Mouse (Mus musculus): ENCODE measurements around the gene Otud6a. TPM values are rescaled to one million over a fixed set of nuclear protein-coding genes. Genes with fewer than 3 reads are reported as not detected.
"Not testable (repeated sequence)": the region's sequence is repeated elsewhere in the genome, so short reads cannot be mapped to it uniquely, and the experiment has no call there.

Gene Otud6a
- polyA plus RNA-seq, 1 experiment = not detected

DNA sequence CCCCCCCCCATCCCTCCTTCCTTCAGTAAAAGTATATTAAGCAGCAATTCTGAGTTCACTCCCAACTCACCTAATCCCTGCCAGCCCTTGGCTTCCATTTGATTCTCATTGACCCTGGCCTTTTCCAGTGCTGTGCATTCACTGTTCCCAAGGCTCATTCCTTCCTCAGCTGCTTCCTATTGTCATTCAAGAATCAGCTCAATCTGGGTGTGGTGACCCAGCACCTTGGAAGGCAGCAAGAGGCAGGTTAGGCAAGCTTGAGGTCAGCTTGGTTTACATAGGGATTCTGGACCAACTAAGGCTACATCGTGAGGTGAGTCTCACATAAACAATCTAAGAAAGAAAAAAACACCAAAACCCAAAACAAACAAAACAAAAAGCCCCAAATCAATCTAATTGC is 19.6 kb upstream of the Otud6a start:
- Histone ChIP-seq H3K36me3 (ENCODE audit: control insufficient read depth, insufficient read depth, low read length) (no peaks in the 10 kb centered on the region), H3K27me3 (ENCODE audit: control insufficient read depth, insufficient read depth, low read length) (no peaks in the 10 kb centered on the region), H3K4me1 (ENCODE audit: control insufficient read depth, insufficient read depth, insufficient read length) (no peaks in the 10 kb centered on the region), H3K27ac (ENCODE audit: insufficient read depth, low read length) (no peak overlapping the region), H3K4me3 (ENCODE audit: extremely low read depth, insufficient read depth, insufficient read length) (no peak overlapping the region)
- DNase-seq (ENCODE audit: low read depth in 1 of 2, low spot score in 2 of 2) = no peak
- 75% methylated on average over 1 of the region's 1 CpGs for WGBS
- no peak for TF ChIP-seq POLR2A (IDR thresholded peaks at IDR 0.05; ENCODE audit: low read depth, low read length)
- no peak for TF ChIP-seq CTCF (IDR thresholded peaks at IDR 0.05; ENCODE audit: extremely low read depth, insufficient read depth, insufficient read length, insufficient replicate concordance)

DNA sequence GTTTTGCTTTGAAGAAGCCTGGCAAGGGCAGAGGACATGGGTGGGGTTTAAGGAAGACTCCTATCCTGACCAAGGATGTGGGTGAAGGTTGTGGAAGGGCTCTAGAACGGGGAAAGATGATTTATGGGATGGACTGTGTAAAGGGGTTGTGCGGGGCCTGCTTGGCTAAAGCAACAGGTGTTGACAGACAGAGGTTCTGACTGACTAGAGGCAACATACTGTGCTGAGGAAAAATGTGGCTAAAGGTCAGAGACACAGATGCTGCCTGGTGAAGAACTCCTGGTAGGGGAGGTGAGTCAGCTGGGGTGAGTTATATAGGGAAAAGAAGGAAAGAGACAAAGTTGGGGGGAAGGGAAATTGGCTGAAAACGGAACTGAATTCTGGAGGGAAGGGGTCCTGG is 3.5 kb downstream of the Otud6a start:
- TF ChIP-seq CTCF (IDR thresholded peaks at IDR 0.05; ENCODE audit: extremely low read depth, insufficient read depth, insufficient read length, insufficient replicate concordance) = no peak
- no peak for TF ChIP-seq POLR2A (IDR thresholded peaks at IDR 0.05; ENCODE audit: low read depth, low read length)
- H3K27me3 ChIP-seq (ENCODE audit: control insufficient read depth, insufficient read depth, low read length) = no peaks in the 10 kb centered on the region
- DNase-seq (ENCODE audit: low read depth in 1 of 2, low spot score in 2 of 2) = no peak
- WGBS = 74% methylated on average over 3 of the region's 3 CpGs
- H3K36me3 ChIP-seq (ENCODE audit: control insufficient read depth, insufficient read depth, low read length) = no peaks in the 10 kb centered on the region
- H3K27ac ChIP-seq (ENCODE audit: insufficient read depth, low read length) = no peak overlapping the region
- H3K4me1 ChIP-seq (ENCODE audit: control insufficient read depth, insufficient read depth, insufficient read length) = no peaks in the 10 kb centered on the region
- H3K4me3 ChIP-seq (ENCODE audit: extremely low read depth, insufficient read depth, insufficient read length) = no peak overlapping the region

DNA sequence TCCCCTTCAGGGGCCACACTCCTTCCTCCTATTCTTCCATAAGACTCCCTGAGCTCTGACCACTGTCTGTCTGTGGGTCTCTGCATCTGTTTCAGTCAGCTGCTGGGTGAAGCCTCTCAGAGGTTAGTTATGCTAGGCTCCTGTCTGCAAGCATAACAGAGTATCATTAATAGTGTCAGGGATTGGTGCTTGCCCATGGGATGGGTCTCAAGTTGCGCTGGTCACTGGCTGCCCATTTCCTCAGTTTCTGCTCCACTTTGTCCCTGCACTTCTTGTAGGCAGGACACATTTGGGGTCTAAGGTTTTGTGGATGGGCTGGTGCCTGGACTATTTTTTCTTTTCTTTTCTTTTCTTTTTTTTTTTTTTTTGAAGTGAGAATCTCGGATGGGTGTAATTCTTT is 13.8 kb downstream of the Otud6a start, which contains the start of gene Awat2:
Awat2 (minus strand) TSS at position 101 of the 400 bp plus-strand sequence.
- H3K4me1 ChIP-seq (ENCODE audit: control insufficient read depth, insufficient read depth, insufficient read length); DNase-seq (ENCODE audit: low read depth in 1 of 2, low spot score in 2 of 2); H3K27ac ChIP-seq (ENCODE audit: insufficient read depth, low read length); H3K27me3 ChIP-seq (ENCODE audit: control insufficient read depth, insufficient read depth, low read length); H3K36me3 ChIP-seq (ENCODE audit: control insufficient read depth, insufficient read depth, low read length); H3K4me3 ChIP-seq (ENCODE audit: extremely low read depth, insufficient read depth, insufficient read length): not testable (repeated sequence)
- 77% methylated on average over 2 of the region's 2 CpGs for WGBS

DNA sequence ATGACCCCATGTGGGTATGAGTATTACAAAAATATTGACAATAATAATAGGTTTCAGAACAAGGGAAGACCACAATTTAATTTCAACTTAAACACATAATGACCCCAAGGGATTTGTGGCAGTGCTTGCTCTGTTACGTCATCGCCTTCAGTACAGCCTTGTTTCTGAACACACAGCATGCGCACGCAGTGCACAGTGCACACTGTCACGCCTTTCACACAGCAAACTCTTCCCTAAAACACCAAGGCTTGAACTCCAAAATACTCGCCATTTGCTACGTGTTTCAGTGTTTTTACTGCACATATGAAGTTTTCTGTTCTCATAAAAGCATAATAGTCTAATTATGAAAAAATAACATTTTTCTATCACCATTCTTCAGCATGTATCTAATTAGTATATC is 14.7 kb downstream of the Otud6a start:
- no peaks in the 10 kb centered on the region for H3K36me3 ChIP-seq (ENCODE audit: control insufficient read depth, insufficient read depth, low read length)
- no peaks in the 10 kb centered on the region for H3K4me1 ChIP-seq (ENCODE audit: control insufficient read depth, insufficient read depth, insufficient read length)
- DNase-seq (ENCODE audit: low read depth in 1 of 2, low spot score in 2 of 2) = peak in 1 of 2 experiments; percentile 4
- TF ChIP-seq CTCF (IDR thresholded peaks at IDR 0.05; ENCODE audit: extremely low read depth, insufficient read depth, insufficient read length, insufficient replicate concordance) (no peak), POLR2A (IDR thresholded peaks at IDR 0.05; ENCODE audit: low read depth, low read length) (no peak)
- H3K27ac ChIP-seq (ENCODE audit: insufficient read depth, low read length) = no peak overlapping the region
- no peak overlapping the region for H3K4me3 ChIP-seq (ENCODE audit: extremely low read depth, insufficient read depth, insufficient read length)
- H3K27me3 ChIP-seq (ENCODE audit: control insufficient read depth, insufficient read depth, low read length) = no peaks in the 10 kb centered on the region
- WGBS = 78% methylated on average over 7 of the region's 7 CpGs

DNA sequence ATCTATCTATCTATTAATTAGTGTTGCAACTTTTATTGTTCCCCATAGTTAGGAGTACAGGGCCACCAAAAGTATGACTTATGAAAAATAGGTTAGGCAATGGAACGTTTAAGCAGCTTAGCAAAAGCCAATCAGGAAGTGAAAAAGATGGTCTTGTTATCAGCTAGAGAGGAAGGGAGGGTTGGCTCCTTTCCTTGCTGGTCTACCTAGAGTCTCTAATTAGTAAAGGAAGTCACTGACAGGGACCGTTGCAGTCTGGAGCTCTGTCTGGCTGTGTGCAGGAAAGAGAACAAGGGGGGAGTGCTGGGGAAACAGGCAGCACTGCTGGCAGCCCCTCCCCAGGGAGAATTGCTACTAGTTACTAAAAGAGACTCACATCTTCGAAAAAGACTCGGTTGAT is 39.2 kb downstream of the Otud6a start:
- WGBS = 38% methylated on average over 4 of the region's 4 CpGs
- H3K27me3 ChIP-seq (ENCODE audit: control insufficient read depth, insufficient read depth, low read length) = no peaks in the 10 kb centered on the region
- H3K4me3 ChIP-seq (ENCODE audit: extremely low read depth, insufficient read depth, insufficient read length) = no peak overlapping the region
- no peak overlapping the region for H3K27ac ChIP-seq (ENCODE audit: insufficient read depth, low read length)
- no peaks in the 10 kb centered on the region for H3K4me1 ChIP-seq (ENCODE audit: control insufficient read depth, insufficient read depth, insufficient read length)
- no peak for TF ChIP-seq CTCF (IDR thresholded peaks at IDR 0.05; ENCODE audit: extremely low read depth, insufficient read depth, insufficient read length, insufficient replicate concordance)
- no peak for TF ChIP-seq POLR2A (IDR thresholded peaks at IDR 0.05; ENCODE audit: low read depth, low read length)
- no peak for DNase-seq (ENCODE audit: low read depth in 1 of 2, low spot score in 2 of 2)
- no peaks in the 10 kb centered on the region for H3K36me3 ChIP-seq (ENCODE audit: control insufficient read depth, insufficient read depth, low read length)

DNA sequence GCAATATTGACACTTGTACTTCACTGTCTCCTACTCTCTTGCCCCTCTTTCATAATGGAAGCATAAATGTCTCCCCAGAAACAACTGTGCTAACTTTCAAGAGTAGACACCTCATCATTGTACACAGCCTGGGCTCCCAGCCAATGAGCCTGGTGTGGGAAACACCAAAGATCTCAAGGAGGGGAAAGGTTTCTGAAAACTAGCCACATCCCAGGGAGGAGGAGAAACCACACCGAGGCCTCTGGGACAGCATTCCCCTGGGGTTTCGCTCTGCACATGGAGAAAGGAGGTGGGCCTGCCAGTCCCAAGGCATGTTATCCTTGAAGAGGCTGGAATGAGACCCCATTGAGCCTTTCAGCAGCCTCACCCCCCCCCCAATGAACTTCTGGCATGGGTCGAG is 41.3 kb downstream of the Otud6a start:
- no peaks in the 10 kb centered on the region for H3K27me3 ChIP-seq (ENCODE audit: control insufficient read depth, insufficient read depth, low read length)
- no peak overlapping the region for H3K27ac ChIP-seq (ENCODE audit: insufficient read depth, low read length)

DNA sequence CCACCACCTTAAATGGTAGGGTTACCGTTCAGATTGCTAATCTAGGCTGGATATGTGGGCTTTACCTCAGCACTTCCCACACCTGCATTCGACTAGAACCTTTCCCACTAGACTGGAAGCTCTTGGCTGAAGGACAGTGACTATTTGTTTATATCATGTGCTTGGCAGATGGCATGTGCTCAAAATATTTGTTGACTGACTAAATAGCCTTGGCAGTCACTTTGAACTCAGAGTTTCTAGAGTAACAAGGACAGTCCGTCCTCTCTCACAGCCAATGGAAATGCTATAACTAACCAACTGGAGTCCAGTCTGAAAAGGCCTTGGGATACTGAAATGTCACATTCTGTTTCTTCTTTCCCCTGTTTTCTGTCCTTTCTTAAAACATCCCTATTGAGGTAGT is 42.7 kb downstream of the Otud6a start:
- H3K27ac ChIP-seq (ENCODE audit: insufficient read depth, low read length) = no peak overlapping the region
- no peaks in the 10 kb centered on the region for H3K27me3 ChIP-seq (ENCODE audit: control insufficient read depth, insufficient read depth, low read length)
- H3K36me3 ChIP-seq (ENCODE audit: control insufficient read depth, insufficient read depth, low read length) = no peaks in the 10 kb centered on the region
- TF ChIP-seq CTCF (IDR thresholded peaks at IDR 0.05; ENCODE audit: extremely low read depth, insufficient read depth, insufficient read length, insufficient replicate concordance) = no peak
- no peak for TF ChIP-seq POLR2A (IDR thresholded peaks at IDR 0.05; ENCODE audit: low read depth, low read length)
- no peaks in the 10 kb centered on the region for H3K4me1 ChIP-seq (ENCODE audit: control insufficient read depth, insufficient read depth, insufficient read length)
- DNase-seq (ENCODE audit: low read depth in 1 of 2, low spot score in 2 of 2) = no peak
- no peak overlapping the region for H3K4me3 ChIP-seq (ENCODE audit: extremely low read depth, insufficient read depth, insufficient read length)
- 87% methylated on average over 3 of the region's 3 CpGs for WGBS

More for the DNA sequence above, 41.3 kb downstream of the Otud6a start:
- Histone ChIP-seq H3K4me1 (ENCODE audit: control insufficient read depth, insufficient read depth, insufficient read length) (no peaks in the 10 kb centered on the region), H3K36me3 (ENCODE audit: control insufficient read depth, insufficient read depth, low read length) (no peaks in the 10 kb centered on the region), H3K4me3 (ENCODE audit: extremely low read depth, insufficient read depth, insufficient read length) (no peak overlapping the region)
- no peak for DNase-seq (ENCODE audit: low read depth in 1 of 2, low spot score in 2 of 2)
- 80% methylated on average over 3 of the region's 3 CpGs for WGBS
- TF ChIP-seq CTCF (IDR thresholded peaks at IDR 0.05; ENCODE audit: extremely low read depth, insufficient read depth, insufficient read length, insufficient replicate concordance) (no peak), POLR2A (IDR thresholded peaks at IDR 0.05; ENCODE audit: low read depth, low read length) (no peak)
